Mouse (Mus musculus): ENCODE results near the gene Smyd2. TPM values are rescaled to one million over a fixed set of nuclear protein-coding genes. Genes with fewer than 3 reads are reported as not detected.

Gene Smyd2
- 109 and 120 TPM in 2 replicates for polyA plus RNA-seq (2015; fragmentation: Nextera tagmentation; extraction: Ambion mirVana)

DNA sequence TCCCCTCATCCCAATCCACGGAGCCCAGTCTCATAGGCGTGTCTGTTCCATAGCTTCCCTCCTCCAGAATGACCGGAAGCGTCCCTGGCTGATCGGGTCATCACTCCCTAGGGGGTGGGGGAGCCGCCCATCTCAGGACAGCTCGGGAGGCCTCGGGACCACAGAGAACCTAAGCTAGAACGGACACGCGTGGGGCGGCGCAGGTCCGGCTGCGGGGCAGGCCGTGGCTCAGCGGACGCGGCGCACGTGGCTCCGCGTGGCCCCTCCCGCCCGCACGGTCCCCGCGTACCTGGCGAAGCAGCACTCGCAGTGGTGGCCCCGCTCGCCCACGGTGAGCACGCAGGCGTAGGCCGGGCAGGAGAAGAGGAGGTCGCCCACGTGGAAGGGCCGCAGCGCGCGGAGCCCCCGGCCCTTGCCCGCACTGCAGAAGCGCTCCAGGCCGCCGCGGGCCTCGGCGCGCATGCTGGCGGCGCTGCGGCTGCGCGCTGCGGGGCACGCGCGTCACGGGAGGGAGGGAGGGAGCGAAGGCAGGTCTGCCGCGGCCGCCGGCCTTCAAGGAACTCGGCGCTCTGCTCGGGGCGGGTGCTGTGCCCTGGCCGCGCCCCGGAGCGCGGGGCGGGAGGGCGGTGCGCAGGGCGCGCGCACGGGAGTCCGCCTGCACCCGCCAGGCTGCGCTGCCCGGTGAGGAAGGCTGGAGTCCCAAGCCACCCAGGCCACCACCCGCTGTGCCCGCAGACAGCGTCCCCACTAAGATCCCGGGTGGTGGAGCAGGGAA, at the start of gene Smyd2:
Smyd2 (minus strand) TSS at position 546 of the 775 bp plus-strand sequence.

Other genes with a start within 250 kb of the Smyd2 start
- 8.7 and 11.0 TPM in 2 replicates for gene Cenpf, start 234.3 kb downstream of the Smyd2 start, polyA plus RNA-seq (2015; fragmentation: Nextera tagmentation; extraction: Ambion mirVana)
- gene Ptpn14, start 194.1 kb downstream of the Smyd2 start, polyA plus RNA-seq (2015; fragmentation: Nextera tagmentation; extraction: Ambion mirVana) = 1.5 and 1.8 TPM in 2 replicates
- 5.9 and 8.1 TPM in 2 replicates for gene Prox1, start 248.4 kb upstream of the Smyd2 start, polyA plus RNA-seq (2015; fragmentation: Nextera tagmentation; extraction: Ambion mirVana)

Data from neural tube, postnatal 0 days (tissue).